Mouse (Mus musculus) midbrain, embryonic 16.5 days (tissue): Measurements from ENCODE around the gene Gm20388. TPM values are rescaled to one million over a fixed set of nuclear protein-coding genes. Genes with fewer than 3 reads are reported as not detected.

Experiments used
- ATAC-seq: fragments of 200-750 bp; cut with Nextera tagmentation; 2 replicates; pipeline ENCODE4 v1.8.0; 2017; ENCODE audit warnings: moderate TSS enrichment
- H3K27ac ChIP-seq: fragments of 300-500 bp; sonication (generic); 2 replicates; pipeline ENCODE4 v1.5.1; 2014; ENCODE audit warnings: mild to moderate bottlenecking, low read length, mixed read lengths
- H3K27me3 ChIP-seq: fragments of 300-500 bp; sonication (generic); 2 replicates; pipeline ENCODE4 v1.6.1; 2014; ENCODE audit warnings: low read depth, low read length, mixed read lengths; ENCODE audit not compliant: control insufficient read depth, insufficient read depth
- H3K36me3 ChIP-seq: fragments of 300-500 bp; sonication (generic); 2 replicates; pipeline ENCODE4 v1.6.1; 2014; ENCODE audit warnings: mild to moderate bottlenecking, low read length, moderate library complexity, mixed read lengths; ENCODE audit not compliant: control insufficient read depth, insufficient read depth
- H3K4me1 ChIP-seq: fragments of 300-500 bp; sonication (generic); 2 replicates; pipeline ENCODE4 v1.6.1; 2014; ENCODE audit warnings: mild to moderate bottlenecking, low read length, mixed read lengths; ENCODE audit not compliant: control insufficient read depth, insufficient read depth
- H3K4me2 ChIP-seq: fragments of 300-500 bp; sonication (generic); 2 replicates; pipeline ENCODE4 v1.6.1; 2014; ENCODE audit warnings: mild to moderate bottlenecking, low read length, mixed read lengths
- H3K4me3 ChIP-seq: fragments of 300-500 bp; sonication (generic); 2 replicates; pipeline ENCODE4 v1.5.1; 2014; ENCODE audit warnings: low read depth, mild to moderate bottlenecking, low read length, moderate library complexity, mixed read lengths
- H3K9ac ChIP-seq: fragments of 300-500 bp; sonication (generic); 2 replicates; pipeline ENCODE4 v1.6.1; 2014; ENCODE audit warnings: low read depth, low read length, mixed read lengths
- H3K9me3 ChIP-seq: fragments of 300-500 bp; sonication (generic); replicated peaks from 2 replicates; pipeline ENCODE4 v1.6.1; 2014; ENCODE audit warnings: mild to moderate bottlenecking, low read length, mixed read lengths; ENCODE audit not compliant: control insufficient read depth, poor library complexity, severe bottlenecking
- WGBS: fragments of 180-500 bp; shearing (Covaris S2); extraction: QIAGEN DNeasy Blood & Tissue Kit; methylation state at CpG from one replicate; pipeline ENCODE4 v1.1.7; 2014; 5-methylcytosine and 5-hydroxymethylcytosine counted together
- polyA plus RNA-seq: library from polyadenylated mRNA; unstranded; fragments of >200 nt; fragmentation: Nextera tagmentation; extraction: Ambion mirVana; gene quantifications from 2 replicates; pipeline ENCODE4 v1.2.1, GENCODE M21; 2015

The Gm20388 gene
- polyA plus RNA-seq, 1 experiment from 2014 or later = 7.5 TPM

DNA sequence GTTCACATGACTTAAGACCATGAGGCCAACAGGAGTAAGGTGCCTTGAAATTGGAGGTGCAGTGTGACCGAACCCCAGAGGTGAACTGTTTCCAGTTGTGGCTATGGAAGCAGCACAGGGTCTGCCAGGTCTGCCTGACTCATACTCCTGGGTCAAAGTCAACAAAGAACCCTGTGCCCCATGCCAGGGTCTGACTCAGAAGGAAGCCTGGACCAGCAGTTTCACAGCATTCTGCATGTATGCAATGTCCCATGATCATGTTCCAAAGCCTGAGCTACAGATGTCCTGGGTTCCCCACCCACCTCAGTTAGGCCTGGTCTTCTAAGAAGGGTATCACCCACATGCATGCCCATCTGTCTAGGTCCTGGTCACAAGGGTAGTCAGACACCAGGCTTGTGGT, 1978.7 kb downstream of the Gm20388 start:
- peaks cover 17% of the 10 kb centered on the region for H3K36me3 ChIP-seq
- whole genome bisulfite sequencing = 100% methylated on average over 1 of the region's 1 CpGs
- no peak for ATAC-seq

DNA sequence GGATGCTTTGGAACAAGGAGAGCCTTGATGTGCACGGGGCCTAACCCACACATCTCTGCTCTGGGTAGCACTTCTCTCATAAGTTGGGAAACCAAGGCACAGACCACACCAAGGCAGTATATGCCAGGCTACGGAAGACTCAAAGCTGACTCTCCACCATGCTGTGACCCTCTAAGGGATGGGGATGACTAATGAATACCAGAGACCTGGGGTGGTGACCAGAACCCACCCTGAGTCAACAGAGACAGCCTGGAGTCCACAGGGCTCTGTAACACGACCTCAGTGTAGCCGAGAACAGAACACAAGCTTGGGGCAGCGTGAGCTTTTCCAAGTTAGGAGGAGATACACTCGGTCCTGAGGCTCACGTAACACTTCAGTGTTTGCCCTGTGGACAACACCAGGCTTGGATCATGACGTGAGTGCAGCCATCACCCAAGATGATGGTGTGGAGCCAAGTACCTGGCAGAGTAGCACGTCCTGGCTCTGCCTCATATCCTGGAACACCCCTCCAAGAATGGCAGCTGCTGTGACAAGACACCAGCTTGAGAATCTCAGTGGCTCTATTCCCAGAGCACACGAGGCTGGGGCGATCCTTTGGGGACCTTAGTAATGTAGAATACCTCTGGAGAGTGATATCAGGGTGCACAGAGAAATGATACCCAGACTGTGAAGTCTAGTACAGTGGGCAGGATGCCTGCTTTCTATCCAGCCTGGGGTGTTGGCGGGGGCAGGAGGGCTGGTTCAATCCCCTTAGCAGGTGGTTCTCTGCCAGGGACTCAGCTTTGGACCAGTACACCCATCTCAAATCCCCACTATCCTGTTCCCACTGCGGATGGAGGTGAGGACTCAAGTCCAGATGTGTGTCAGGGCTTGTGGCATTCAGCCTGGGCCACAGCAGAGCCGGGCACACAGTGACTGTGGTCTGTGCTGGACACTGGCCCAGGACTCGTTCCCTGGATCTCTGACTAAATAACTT, 1979.5 kb downstream of the Gm20388 start:
- WGBS = 89% methylated on average over 15 of the region's 15 CpGs

More for the DNA sequence above, 1978.7 kb downstream of the Gm20388 start:
- H3K27ac ChIP-seq = no peak overlapping the region
- no peaks in the 10 kb centered on the region for H3K4me1 ChIP-seq
- no peak overlapping the region for H3K4me2 ChIP-seq
- no peaks in the 10 kb centered on the region for H3K27me3 ChIP-seq
- H3K4me3 ChIP-seq = no peak overlapping the region
- H3K9me3 ChIP-seq = no peaks in the 10 kb centered on the region
- H3K9ac ChIP-seq = no peak overlapping the region

GRCm38 (mm10) chr8:121892875-121893274, 1982.2 kb downstream of the Gm20388 start:
- Histone ChIP-seq H3K27ac (no peak overlapping the region), H3K27me3 (no peaks in the 10 kb centered on the region), H3K4me1 (peaks cover 8% of the 10 kb centered on the region), H3K9me3 (no peaks in the 10 kb centered on the region), H3K4me2 (no peak overlapping the region), H3K4me3 (no peak overlapping the region), H3K36me3 (peaks cover 2% of the 10 kb centered on the region; the same call in 1 of the 2 replicates), H3K9ac (no peak overlapping the region)
- ATAC-seq = no peak
- WGBS = 83% methylated on average over 5 of the region's 5 CpGs

More for the DNA sequence above, 1979.5 kb downstream of the Gm20388 start:
- ATAC-seq = no peak
- H3K36me3 ChIP-seq = peaks cover 14% of the 10 kb centered on the region
- no peaks in the 10 kb centered on the region for H3K4me1 ChIP-seq
- H3K9me3 ChIP-seq = no peaks in the 10 kb centered on the region
- no peak overlapping the region for H3K9ac ChIP-seq
- no peak overlapping the region for H3K4me3 ChIP-seq
- H3K27me3 ChIP-seq = no peaks in the 10 kb centered on the region
- H3K4me2 ChIP-seq = no peak overlapping the region
- H3K27ac ChIP-seq = no peak overlapping the region

DNA sequence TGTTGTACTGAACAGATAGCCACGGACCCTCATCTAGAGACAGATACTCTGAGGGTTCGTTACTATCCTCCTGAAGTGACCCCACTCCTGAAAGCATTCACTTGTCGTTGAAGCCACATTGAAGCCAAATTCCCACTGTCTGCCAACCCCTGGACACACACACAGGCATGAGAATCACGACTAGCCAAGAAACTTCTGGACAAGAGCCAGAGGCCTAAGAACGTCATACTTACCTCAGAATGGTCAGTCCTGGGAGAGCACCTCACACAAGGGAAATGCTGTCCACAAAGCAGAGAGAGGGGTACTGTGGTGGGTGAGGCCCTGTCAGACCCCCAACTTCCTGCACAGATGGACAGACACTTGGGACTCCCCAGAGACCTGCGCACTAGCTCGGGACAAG, 1985.3 kb downstream of the Gm20388 start:
- peaks cover 23% of the 10 kb centered on the region for H3K4me1 ChIP-seq
- H3K36me3 ChIP-seq = no peaks in the 10 kb centered on the region
- no peak overlapping the region for H3K4me3 ChIP-seq
- no peak overlapping the region for H3K27ac ChIP-seq
- no peaks in the 10 kb centered on the region for H3K9me3 ChIP-seq
- 68% methylated on average over 7 of the region's 7 CpGs for WGBS
- H3K4me2 ChIP-seq = no peak overlapping the region
- H3K9ac ChIP-seq = no peak overlapping the region
- H3K27me3 ChIP-seq = no peaks in the 10 kb centered on the region
- ATAC-seq = no peak

DNA sequence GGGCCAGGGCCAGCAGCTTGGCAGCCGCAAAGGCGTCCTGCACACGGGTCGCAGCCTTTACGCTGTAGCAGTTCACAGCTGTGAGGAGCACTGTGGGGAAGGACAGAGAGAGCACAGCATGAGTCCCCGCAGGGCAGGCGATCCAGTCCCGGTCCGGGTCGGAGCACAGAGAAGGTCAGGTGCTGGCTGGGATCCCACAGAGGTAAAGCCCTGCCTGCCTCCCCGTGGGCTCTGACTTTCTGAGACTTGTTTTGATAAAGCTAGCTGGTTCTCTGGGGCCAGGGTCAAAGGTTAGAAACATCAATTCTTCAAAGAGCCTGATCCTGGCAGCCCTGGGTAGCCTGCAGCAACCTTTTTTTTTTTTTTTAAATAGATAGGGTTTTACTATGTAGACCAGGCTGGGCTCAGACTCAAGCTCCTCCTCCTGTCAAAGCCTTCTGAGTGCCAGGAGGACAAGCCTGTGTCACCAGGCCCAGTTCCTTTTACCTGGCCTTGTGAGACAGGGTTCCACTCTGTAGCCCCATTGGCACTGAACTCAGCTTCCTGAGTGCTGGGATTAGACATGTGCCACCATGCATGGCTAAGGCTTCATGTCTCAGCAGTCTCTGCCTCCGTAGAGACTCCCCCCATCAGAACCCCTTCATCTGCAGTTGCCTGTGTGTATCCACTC, 1986.0 kb downstream of the Gm20388 start:
- H3K9ac ChIP-seq = no peak overlapping the region
- no peaks in the 10 kb centered on the region for H3K27me3 ChIP-seq
- peaks cover 23% of the 10 kb centered on the region for H3K4me1 ChIP-seq
- WGBS = 27% methylated on average over 12 of the region's 12 CpGs
- no peaks in the 10 kb centered on the region for H3K36me3 ChIP-seq
- ATAC-seq = no peak
- no peak overlapping the region for H3K4me3 ChIP-seq
- no peak overlapping the region for H3K4me2 ChIP-seq
- no peak overlapping the region for H3K27ac ChIP-seq
- no peaks in the 10 kb centered on the region for H3K9me3 ChIP-seq

- Histone ChIP-seq H3K9me3 (no peaks in the 10 kb centered on the region), H3K27me3 (no peaks in the 10 kb centered on the region), H3K27ac (no peak overlapping the region), H3K4me2 (no peak overlapping the region; the same call in 1 of the 2 replicates), H3K4me3 (no peak overlapping the region), H3K4me1 (peaks cover 23% of the 10 kb centered on the region), H3K9ac (no peak overlapping the region), H3K36me3 (no peaks in the 10 kb centered on the region)
- WGBS = 78% methylated on average over 9 of the region's 9 CpGs
- no peak for ATAC-seq
These were observed 1986.6 kb downstream of the Gm20388 start for GRCm38 (mm10) chr8:121897205-121897604.

DNA sequence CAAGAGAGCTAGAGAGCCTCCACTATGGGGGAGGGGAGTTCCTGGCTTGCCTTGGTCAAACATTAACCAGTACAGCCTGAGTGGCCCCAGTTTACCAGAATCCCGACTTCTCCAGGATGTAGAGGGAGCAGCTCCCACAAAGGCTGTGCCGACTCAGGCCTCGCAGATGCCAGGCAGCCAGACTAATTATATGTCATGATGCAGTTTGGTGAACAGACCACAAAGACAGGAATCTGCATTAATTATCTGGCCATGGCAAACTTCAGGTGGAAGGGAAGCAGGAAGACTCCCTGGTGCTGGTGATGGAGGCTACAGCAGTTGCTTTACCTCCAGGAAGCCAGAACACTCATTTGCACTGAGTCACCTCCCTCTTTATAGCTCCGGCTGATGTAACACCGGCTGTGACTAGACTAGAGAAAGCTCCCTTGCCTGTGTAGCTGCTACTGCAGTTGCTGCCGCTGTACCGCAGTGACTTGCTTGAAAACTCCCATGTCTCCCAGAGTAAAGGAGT, 1987.3 kb downstream of the Gm20388 start:
- 10% methylated on average over 7 of the region's 7 CpGs for WGBS
- Histone ChIP-seq H3K36me3 (no peaks in the 10 kb centered on the region), H3K4me3 (no peak overlapping the region), H3K4me2 (peak overlapping the region; percentile 26), H3K27ac (peak overlapping the region; percentile 57), H3K4me1 (peaks cover 23% of the 10 kb centered on the region), H3K9ac (peak overlapping the region; percentile 40; the same call in 1 of the 2 replicates), H3K27me3 (no peaks in the 10 kb centered on the region), H3K9me3 (no peaks in the 10 kb centered on the region)
- no peak for ATAC-seq

- H3K4me3 ChIP-seq = no peak overlapping the region
- H3K36me3 ChIP-seq = no peaks in the 10 kb centered on the region
- H3K27ac ChIP-seq = peak overlapping the region; percentile 57
- WGBS = 3% methylated on average over 4 of the region's 4 CpGs
- H3K9ac ChIP-seq = peak overlapping the region; percentile 40; the same call in 1 of the 2 replicates
- H3K9me3 ChIP-seq = no peaks in the 10 kb centered on the region
- peak overlapping the region; percentile 26 for H3K4me2 ChIP-seq
- peak; percentile 72 for ATAC-seq
- peaks cover 23% of the 10 kb centered on the region for H3K4me1 ChIP-seq
- H3K27me3 ChIP-seq = no peaks in the 10 kb centered on the region
These were observed 1987.8 kb downstream of the Gm20388 start for GRCm38 (mm10) chr8:121898401-121898931.
